Mouse (Mus musculus) T-cell, adult 2 months (primary cell): Measurements from ENCODE around the gene Otop1.

ENCODE experiments used
- DNase-seq: peaks from one replicate; pipeline ENCODE4 v3.0.0; 2022; ENCODE audit warnings: low spot score

The Otop1 gene

DNA sequence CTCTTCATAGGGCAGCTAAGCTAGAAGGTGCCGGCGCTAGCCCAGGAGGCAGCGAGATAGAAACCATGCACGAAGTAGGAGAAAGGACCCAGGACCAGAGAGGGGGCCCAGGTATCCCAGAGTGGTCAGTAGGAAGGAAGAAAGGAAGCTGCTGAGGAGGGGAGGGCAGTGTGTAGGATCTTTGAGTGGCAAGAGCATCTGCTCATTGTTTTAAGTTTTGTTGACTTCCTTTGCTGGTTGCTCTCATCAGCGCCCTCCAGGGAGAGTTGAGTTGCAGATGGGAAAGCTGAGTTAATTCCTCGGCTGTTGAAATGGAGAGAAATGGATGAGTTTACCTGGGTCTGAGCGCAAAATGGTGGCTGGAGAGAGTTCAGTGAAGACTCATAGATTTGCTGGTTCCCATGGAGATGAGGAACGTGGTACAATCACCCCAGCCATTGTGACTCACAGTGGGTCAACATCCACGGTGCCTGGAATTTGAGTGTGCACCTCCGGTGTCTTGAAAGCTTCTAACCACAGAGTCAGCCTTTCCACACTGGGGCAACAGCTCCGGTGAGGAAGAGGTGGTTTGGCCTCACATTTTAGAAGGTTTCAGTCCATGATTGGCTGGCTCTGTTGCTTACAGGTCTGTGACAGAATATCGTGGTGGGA is 26.1 kb downstream of the Otop1 start:
- DNase-seq: no peak

DNA sequence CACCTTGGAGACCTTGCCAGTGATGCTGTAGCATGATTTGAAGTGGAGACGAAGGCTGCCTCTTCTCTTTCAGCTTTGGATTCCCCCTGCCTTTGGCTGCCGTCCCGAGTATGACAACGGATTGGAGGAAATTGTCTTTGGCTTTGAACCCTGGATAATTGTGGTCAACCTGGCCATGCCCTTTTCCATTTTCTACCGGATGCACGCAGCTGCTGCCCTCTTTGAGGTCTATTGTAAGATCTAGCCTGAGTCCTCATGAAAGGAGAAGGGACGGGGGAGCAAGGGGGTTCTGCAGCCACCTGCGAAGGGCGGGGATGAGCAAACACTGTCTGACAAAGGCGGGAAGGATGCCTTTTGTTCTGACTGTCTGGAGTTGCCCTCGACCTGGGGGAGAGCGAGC is 26.9 kb downstream of the Otop1 start:
- DNase-seq: no peak

DNA sequence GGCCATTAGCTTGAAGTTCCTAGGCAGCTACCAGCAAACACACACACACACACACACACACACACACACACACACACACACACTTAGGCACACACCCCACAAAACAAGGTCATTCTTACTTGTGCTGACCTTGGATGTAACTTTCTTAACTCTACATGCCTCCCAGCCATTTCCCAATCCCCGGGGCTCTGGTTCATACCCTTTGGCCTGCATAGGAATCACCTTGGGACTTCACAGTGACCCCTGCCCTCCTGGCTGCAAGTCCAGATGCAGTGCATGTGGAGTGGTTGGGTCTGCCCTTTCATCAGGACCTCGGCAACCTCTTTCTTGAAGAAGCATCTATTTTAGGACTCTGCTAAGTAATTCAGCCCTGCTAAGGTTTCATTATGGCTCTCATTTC is 29.5 kb downstream of the Otop1 start:
- no peak for DNase-seq

DNA sequence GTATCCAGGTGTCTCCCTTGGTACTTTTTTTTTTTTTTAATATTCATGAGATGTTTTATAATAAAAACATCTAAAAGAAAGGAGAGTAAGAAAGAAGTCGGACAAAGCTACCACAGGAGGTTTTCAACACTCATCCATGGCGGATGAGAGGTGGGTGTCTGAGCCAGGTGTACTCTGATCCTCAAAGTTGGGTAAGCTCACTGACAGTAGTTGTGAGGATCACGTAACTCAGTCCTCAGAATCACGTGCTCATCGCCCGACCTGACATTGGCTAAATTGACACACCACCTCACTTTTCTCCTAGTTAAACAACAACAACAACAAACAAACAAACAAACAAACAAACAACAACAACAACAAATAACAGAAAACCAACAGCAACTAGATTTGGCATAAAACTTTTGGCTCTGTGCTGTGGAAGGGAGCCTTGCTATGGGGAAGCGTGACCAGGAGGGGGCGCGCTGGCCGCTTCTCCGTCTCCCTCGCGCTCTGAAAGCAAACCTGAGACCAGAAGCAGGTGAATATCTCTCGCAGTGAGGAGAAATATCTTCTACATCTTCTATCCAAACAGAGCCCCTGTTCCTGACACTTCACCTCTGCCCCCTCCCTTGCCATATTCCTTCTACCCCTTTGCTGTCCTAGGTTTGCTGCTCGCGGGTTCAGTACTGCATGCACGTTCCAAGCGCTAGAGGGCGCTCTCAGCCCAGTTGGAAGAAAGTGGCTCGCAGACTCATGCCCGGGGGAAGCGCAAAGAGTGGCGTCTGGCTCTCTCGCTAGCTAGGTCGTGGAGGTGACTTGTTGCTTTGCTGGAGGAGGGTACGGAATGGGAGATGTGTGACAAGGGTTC is 31.7 kb downstream of the Otop1 start:
- peak; percentile 77 for DNase-seq

DNA sequence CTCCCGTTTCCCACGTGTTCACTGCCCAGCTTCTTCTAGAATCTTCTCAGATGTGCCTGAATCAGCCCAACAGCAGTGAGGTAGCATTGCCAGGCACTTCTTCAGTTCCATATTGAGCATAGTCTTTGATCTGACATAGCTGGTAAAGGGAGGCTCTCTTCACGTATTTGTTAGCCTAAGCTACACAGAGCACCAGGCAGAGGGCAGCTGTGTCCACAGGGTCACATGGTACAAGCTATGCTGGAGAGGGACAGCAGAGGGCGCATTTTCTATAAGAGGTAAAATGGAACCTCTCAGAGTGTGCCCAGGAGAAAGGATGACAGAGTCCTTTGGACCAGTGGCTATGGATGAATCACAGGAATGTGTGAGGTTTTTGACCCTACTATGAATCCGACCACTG is 33.1 kb downstream of the Otop1 start:
- DNase-seq: peak; percentile 25

DNA sequence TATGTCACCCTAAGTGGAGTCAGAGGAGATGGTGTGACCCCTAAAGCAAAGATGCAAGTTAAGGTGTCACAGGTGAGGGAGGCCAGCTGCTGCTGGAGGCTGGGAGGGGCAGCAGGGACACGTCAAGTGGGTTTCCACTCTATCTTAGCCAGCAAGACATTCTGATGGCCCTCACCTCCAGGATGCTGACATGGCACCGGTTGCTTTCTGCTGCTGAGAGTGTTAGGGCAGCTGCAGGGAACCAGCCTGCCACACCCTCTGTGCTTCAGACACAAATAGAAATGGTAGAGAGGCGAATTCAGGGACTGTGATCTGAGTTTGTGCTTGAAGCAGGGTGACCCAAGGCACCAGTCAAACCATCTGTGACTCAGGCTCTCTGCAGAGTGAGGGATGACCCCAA is 34.0 kb downstream of the Otop1 start:
- DNase-seq: no peak

DNA sequence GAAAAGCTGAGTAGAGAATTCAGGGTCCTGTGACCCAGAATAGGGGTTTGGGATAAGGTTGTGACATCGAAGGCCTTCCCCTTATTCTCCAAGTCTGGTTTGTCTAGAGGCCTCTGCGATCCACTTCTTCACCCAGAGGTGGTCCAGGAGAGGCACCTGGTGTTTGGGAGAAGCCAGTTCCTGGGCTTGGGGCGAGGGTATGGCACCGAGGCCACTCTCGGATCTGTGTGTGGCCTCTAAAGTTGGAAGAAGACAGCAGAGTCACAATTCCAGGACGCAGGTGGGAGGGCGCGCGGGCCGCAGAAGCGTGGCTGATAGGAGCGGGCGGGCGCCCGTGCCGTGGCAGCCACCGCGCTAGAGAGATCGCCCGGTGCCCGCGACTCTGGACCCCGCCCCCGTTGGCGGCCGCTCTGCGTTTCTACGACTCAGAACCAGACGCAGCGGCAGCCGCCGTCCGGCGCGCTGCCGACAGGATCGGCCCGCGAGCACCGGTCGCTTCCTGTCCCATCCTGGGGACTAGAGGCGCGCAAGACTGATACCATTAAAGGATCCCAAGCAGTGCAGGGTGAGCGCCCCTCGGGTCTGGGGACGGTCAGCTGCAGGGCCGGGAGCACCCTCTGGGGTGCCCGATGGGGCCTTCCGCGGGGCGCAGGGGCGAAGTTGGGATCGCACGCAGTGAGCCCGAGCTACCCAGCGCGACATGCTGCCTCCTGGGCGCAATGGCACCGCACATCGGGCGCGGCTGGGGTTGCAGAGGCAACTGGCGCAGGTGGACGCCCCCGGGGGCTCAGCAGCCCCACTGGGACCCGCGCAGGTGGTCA is 43.4 kb downstream of the Otop1 start, which contains the start of gene Drd5:
Drd5 (plus strand) TSS at position 402 of the 821 bp plus-strand sequence.
- DNase-seq: no peak

DNA sequence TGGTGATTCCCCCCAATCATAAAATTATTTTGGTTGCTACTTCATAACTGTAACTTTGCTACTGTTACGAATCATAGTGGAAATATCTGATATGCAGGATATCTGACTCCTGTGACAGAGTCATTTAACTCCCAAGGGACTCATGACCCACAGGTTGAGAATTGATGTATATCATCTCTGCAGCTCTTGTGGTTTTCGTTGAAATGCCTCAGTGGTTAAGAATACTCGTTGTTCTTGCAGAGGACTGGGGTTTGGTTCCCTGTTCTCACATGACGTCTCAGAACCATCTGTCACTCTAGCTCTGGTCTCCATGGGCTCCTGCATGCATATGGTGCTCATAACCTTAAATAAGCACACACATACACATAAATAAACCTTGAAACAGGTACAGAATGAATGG is 57.6 kb downstream of the Otop1 start:
- no peak for DNase-seq

DNA sequence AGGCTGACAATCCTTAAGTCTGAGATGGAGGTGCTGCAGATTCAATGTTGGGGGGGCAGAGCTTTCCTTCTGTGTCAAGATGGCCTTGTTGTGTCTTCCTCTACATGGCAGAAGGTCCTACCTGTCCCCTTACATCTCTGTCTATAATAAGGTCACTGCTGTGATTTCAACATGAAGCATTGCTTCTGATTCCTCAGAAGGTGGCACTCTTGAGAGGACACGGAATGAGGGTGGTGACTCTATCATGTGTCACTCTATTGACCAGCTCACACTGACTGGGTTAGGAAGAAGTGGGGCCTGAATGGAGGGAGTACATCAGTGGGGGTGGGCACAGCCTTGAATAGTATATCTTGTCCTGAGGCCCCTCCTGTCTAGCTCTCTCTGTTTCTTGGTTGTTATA is 58.8 kb downstream of the Otop1 start:
- DNase-seq: no peak

DNA sequence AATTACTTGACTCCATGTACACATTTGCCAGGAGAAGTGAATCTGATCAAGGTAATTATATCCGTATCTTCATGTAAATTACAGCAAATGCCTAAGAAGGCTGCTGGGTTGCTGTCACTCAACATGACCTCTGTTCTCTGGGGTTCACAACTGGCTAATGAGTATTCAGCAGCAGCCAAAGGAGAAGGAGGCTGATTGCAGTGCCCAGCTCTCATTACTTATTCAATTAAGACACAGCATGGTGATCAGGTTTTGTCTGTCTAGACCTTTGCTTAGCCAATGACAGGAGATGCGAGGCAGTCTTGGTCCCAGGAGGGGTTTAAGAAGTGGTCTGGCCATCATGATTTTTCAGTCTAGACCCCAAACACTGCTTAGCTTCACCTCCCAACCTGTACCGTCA is 67.3 kb downstream of the Otop1 start:
- DNase-seq: no peak

DNA sequence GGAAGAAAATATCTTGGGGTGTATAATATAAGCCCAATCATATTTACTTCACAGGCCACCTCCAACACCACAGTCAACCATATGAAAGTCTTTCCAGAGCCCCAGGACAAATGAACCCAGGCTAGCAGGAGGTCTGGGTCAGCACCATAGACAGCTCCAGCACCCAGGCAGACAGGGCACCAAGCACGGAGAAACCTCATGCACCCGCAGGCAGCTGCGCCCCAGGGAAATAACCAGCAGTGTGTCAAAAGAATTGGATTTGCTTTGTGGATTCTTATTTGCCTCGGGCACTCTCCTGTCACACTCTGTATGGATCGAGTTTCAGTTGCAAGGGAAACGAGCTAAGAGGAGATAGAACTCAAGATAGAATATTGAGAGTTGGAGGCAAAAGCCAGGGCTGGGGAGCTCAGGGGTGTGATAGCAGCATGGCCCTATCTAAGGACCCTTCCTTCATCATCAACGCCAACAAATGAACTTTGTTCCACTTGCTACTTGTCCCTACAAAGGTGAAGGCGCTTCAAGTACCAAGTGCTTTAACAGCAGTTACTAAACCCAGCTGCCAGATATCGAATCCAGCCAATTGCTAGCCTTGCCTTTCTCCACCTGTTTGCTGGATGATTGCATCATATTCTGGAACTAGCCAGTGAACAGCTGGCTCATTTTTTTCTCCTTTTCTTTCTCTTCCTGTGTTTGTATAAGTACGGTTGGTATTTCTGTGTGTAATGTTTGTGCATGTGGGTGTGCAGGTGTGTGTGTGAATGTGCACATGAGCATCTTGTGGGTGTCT is 71.1 kb downstream of the Otop1 start:
- no peak for DNase-seq

DNA sequence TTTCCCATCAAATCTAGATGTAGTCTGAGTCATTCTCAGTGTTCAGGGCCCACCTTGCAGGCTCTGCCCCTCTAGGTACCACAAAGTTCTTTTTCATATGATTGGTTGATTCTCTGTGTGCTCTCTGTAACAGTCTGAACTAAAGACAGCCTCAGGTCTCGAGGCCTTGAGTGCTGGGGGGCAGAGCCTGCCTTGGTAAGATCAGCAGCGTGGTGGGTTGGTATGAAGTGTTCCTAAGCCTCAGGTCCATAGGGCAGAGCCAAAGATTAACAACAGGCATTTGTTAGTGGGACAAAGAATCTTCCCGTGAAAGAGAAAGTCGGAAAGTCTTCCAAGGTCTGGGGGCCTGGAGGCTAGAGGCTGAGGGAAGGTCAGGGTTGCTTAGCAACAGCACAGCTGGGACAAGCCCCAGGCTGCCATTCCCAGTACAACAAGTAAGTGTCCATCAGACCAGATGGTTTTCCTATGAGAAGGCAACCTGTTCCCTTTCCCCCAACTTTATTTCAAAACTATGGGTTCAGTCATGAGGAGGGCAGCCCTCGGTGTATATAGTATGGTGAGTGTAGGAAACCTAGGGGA is 74.7 kb downstream of the Otop1 start:
- DNase-seq: no peak
